Mouse (Mus musculus): ENCODE results near the gene Snx3.

The Snx3 gene

GRCm38 (mm10) chr10:42533836-42534453 is 32.1 kb downstream of the Snx3 start:
- TF ChIP-seq GATA4 (IDR thresholded peaks at IDR 0.05; ENCODE audit: insufficient replicate concordance, low read length), result no peak

DNA sequence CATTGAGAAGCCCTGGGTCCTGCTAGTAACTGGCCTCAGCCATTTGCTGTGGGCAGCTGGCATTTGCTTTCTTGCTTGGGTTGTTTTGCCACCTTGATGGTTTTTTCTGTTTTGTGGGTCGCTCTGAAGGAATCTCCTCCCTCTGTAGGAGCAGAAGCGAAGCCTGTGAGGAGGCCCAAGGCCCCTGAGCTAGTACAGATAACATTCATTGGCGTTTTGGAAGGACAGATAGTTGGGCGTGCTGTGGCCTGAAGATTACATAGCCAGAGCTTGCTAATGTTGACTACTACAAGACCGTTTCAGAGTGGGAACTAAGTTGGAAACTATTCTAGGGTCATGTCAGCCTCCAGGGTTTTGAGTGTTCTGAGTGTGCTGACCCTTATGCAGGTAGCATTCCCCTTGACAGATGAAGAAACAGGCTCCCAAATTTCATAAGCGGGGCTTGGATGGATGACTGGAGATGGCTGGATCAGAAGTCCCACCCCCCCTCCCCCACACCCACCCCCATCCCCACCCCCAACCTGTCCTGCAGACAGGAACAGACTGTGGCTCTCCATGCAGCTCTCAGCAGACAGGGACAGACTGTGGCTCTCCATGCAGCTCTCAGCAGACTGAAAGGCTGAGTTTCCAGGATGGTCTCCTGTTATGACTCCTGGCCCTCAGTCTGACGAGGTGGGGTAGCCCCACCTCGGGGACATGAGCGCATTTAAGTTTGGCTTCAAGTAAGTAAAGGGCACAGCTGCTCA is 35.9 kb downstream of the Snx3 start:
- no peak for TF ChIP-seq GATA4 (IDR thresholded peaks at IDR 0.05; ENCODE audit: insufficient replicate concordance, low read length)

- no peak for TF ChIP-seq GATA4 (IDR thresholded peaks at IDR 0.05; ENCODE audit: insufficient replicate concordance, low read length)
Measured at GRCm38 (mm10) chr10:42545707-42546503, 44.1 kb downstream of the Snx3 start.

- TF ChIP-seq GATA4 (IDR thresholded peaks at IDR 0.05; ENCODE audit: insufficient replicate concordance, low read length), result no peak
Measured at GRCm38 (mm10) chr10:42546507-42546906, 44.7 kb downstream of the Snx3 start.

DNA sequence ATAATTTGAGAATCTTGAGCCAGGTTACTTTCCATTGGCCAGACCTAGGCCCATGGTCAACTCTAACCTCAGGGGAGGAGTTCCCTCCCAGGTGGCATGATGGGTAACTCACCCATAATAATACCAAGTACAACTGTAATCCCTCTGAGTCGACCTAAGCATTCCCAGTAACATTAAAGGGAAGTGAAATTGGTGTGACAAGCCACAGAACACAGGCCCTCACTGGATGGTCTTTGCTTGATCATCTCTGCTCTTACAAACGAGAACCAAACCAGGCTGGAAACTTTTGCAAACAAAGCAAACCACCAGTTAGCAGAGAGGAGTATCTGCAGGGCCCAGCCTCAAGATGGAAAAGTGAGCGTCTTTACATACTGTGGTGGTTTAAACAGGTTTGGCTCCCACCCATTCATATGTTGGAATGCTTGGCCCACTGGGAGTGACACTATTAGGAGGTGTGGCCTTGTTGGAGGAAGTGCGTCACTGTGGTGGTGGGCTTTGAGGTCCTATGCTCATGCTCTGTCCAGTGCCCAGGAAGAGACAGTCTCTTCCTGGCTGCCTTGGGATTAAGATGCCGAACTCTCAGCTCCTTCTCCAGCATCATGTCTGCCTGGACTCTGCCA is 57.9 kb downstream of the Snx3 start:
- no peak for TF ChIP-seq GATA4 (IDR thresholded peaks at IDR 0.05; ENCODE audit: insufficient replicate concordance, low read length)

GRCm38 (mm10) chr10:42562272-42562671 is 60.4 kb downstream of the Snx3 start:
- no peak for TF ChIP-seq GATA4 (IDR thresholded peaks at IDR 0.05; ENCODE audit: insufficient replicate concordance, low read length)

- no peak for TF ChIP-seq GATA4 (IDR thresholded peaks at IDR 0.05; ENCODE audit: insufficient replicate concordance, low read length)
Measured at GRCm38 (mm10) chr10:42572567-42572966, 70.7 kb downstream of the Snx3 start.

DNA sequence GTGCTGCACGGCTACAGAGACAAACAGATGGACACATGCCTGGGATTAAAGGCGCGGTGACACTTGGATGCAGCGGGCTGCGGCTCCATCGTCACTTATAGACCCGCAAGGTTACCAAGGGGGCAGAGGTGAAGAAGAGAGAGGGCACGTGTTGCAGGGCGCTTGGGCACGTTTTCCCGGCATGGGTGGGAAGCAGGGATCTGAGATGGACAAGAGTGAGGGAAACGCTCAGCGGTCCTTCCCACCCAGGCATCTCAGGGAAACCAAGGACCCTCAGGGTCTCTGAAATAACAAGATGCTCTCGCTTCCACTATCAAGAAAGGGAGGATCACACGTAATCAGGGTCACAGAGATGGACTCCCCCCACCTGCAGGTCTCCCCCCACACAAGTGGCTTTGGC is 71.1 kb downstream of the Snx3 start:
- no peak for TF ChIP-seq GATA4 (IDR thresholded peaks at IDR 0.05; ENCODE audit: insufficient replicate concordance, low read length)

- no peak for TF ChIP-seq GATA4 (IDR thresholded peaks at IDR 0.05; ENCODE audit: insufficient replicate concordance, low read length)
Measured at GRCm38 (mm10) chr10:42574639-42575038, 72.8 kb downstream of the Snx3 start.

- no peak for TF ChIP-seq GATA4 (IDR thresholded peaks at IDR 0.05; ENCODE audit: insufficient replicate concordance, low read length)
Measured at GRCm38 (mm10) chr10:42577525-42578280, 75.9 kb downstream of the Snx3 start.

DNA sequence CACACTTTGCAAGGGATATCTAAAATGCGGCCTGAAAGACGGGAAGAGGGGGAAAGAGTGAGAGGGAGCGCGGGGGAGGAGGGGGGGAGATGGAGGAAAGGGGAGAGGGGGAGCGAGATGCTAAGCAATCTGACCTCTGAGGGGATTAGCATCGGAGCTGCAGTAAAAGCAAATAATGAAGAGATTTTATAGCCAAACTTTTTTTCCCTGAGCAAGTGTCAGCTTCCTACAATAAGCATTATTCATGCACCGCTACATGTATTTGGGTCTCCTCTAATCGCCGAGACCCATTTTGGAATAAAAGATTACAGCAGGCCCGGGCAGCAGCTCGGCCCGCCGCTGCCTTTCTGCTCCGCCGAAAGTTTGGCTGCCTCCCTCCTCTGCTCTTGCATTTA is 76.4 kb downstream of the Snx3 start:
- no peak for TF ChIP-seq GATA4 (IDR thresholded peaks at IDR 0.05; ENCODE audit: insufficient replicate concordance, low read length)

- no peak for TF ChIP-seq GATA4 (IDR thresholded peaks at IDR 0.05; ENCODE audit: insufficient replicate concordance, low read length)
Measured at GRCm38 (mm10) chr10:42578698-42579474, 77.1 kb downstream of the Snx3 start.

- no peak for TF ChIP-seq GATA4 (IDR thresholded peaks at IDR 0.05; ENCODE audit: insufficient replicate concordance, low read length)
Measured at GRCm38 (mm10) chr10:42579475-42580130, 77.8 kb downstream of the Snx3 start.

All from liver, adult (tissue).